Mouse (Mus musculus) hindbrain, postnatal 0 days (tissue): Measurements from ENCODE around the gene Atp8a1. TPM values are rescaled to one million over a fixed set of nuclear protein-coding genes. Genes with fewer than 3 reads are reported as not detected.

ENCODE experiments used
- ATAC-seq: fragments of 200-750 bp; cut with Nextera tagmentation; 2 replicates; pipeline ENCODE4 v1.8.0; 2017; ENCODE audit warnings: mild to moderate bottlenecking, moderate TSS enrichment, moderate library complexity
- DNase-seq: peaks from one replicate; pipeline ENCODE4 v3.0.0-alpha.2; 2015; ENCODE audit warnings: low spot score
- H3K27ac ChIP-seq: fragments of 300-500 bp; sonication (generic); 2 replicates; pipeline ENCODE4 v1.5.1; 2014; ENCODE audit warnings: mild to moderate bottlenecking
- H3K27me3 ChIP-seq: fragments of 300-500 bp; sonication (generic); 2 replicates; pipeline ENCODE4 v1.6.1; 2014; ENCODE audit warnings: low read length, mixed read lengths; ENCODE audit not compliant: insufficient read depth
- H3K36me3 ChIP-seq: fragments of 300-500 bp; sonication (generic); 2 replicates; pipeline ENCODE4 v1.6.1; 2014; ENCODE audit warnings: low read length, mixed read lengths; ENCODE audit not compliant: insufficient read depth
- H3K4me1 ChIP-seq: fragments of 300-500 bp; sonication (generic); 2 replicates; pipeline ENCODE4 v1.6.1; 2014; ENCODE audit warnings: antibody characterized with exemption, low read length, mixed read lengths; ENCODE audit not compliant: insufficient read depth
- H3K4me2 ChIP-seq: fragments of 300-500 bp; sonication (generic); 2 replicates; pipeline ENCODE4 v1.6.1; 2014; ENCODE audit warnings: low read depth, mild to moderate bottlenecking, low read length, moderate library complexity, mixed read lengths
- H3K4me3 ChIP-seq: fragments of 300-500 bp; sonication (generic); 2 replicates; pipeline ENCODE4 v1.5.1; 2014; ENCODE audit warnings: low read length
- H3K9ac ChIP-seq: fragments of 300-500 bp; sonication (generic); replicated peaks from 2 replicates; pipeline ENCODE4 v1.6.1; 2014; ENCODE audit warnings: mild to moderate bottlenecking, low read length, moderate library complexity, mixed read lengths
- H3K9me3 ChIP-seq: fragments of 300-500 bp; sonication (generic); 2 replicates; pipeline ENCODE4 v1.6.1; 2016; ENCODE audit warnings: low read length, mixed read lengths
- CTCF ChIP-seq: IDR thresholded peaks from 2 replicates; pipeline ENCODE4 v1.5.1; 2016; ENCODE audit warnings: antibody characterized with exemption, control low read depth, low read depth
- WGBS: fragments of 180-500 bp; shearing (Covaris S2); extraction: QIAGEN DNeasy Blood & Tissue Kit; methylation state at CpG from one replicate; pipeline ENCODE4 v1.1.7; 2014; 5-methylcytosine and 5-hydroxymethylcytosine counted together
- polyA plus RNA-seq: library from polyadenylated mRNA; unstranded; fragments of >200 nt; fragmentation: Nextera tagmentation; extraction: Ambion mirVana; gene quantifications from 2 replicates; pipeline ENCODE4 v1.2.1, GENCODE M21; 2015
- total RNA-seq: library from RNA; depleted of rRNA; stranded (reverse); fragments of >200 nt; gene quantifications from 2 replicates; pipeline ENCODE4 v1.2.3, GENCODE M21; 2014

The Atp8a1 gene
- total and polyA plus RNA-seq, 2 experiments from 2014 or later = 41.1 to 78.2 TPM

DNA sequence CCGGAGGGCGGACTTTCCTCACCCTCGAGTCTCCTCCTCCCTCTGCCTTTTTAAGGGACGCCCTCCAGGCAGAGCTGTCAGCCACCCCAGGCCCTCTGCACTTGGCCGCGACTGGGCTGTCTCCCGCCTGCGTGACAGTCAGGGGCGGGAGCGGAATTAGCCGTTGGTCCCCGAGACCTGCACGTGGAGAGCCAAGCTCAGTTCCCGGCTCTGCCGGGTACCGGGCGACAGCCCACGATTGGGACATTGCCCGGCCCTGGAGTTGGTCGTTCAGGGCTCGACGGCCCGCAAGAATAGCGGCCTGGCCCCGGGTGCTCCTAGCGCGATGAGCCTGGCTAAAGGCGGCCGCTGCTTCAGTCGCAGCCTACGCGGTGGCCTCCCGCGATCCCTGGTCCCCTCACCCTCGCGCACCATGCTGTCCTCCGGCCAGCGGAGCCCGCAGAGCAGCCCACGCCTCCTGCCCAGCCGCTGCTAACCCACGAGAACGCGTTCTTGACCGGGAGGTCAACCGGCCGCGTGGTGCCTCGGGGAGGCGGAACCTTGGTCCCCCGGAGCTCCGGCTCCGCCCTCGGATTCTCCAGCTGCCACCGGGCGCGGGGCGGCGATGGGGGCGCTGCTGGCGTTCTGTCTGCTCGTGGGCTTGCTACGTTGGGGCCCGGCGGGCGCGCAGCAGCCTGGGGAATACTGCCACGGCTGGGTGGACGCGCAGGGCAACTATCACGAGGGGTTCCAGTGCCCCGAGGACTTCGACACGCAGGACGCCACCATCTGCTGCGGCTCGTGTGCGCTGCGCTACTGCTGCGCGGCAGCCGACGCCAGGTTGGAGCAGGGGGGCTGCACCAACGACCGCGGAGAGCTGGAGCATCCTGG lies 239.2 kb downstream of the Atp8a1 start, which contains the start of gene Shisa3:
Gene Shisa3, plus strand, starts transcription at position 79 of the 870 bp plus-strand sequence.
- DNase-seq (peak; percentile 28), ATAC-seq (peak; percentile 58)
- Histone ChIP-seq H3K9ac (no peak within 1 kb of the TSS; the same call in 1 of the 2 replicates), H3K9me3 (no peaks in the 10 kb centered on the region), H3K36me3 (no peaks in the 10 kb centered on the region), H3K4me1 (0 out of 2 replicates have a peak, but pooled peaks cover 7% of the 10 kb centered on the region), H3K27ac (no peak within 1 kb of the TSS), H3K27me3 (peaks cover 48% of the 10 kb centered on the region), H3K4me3 (peak within 1 kb of the TSS; percentile 42), H3K4me2 (peak within 1 kb of the TSS; percentile 64)
- TF ChIP-seq CTCF = no peak
- WGBS = 2% methylated on average over 82 of the region's 86 CpGs

DNA sequence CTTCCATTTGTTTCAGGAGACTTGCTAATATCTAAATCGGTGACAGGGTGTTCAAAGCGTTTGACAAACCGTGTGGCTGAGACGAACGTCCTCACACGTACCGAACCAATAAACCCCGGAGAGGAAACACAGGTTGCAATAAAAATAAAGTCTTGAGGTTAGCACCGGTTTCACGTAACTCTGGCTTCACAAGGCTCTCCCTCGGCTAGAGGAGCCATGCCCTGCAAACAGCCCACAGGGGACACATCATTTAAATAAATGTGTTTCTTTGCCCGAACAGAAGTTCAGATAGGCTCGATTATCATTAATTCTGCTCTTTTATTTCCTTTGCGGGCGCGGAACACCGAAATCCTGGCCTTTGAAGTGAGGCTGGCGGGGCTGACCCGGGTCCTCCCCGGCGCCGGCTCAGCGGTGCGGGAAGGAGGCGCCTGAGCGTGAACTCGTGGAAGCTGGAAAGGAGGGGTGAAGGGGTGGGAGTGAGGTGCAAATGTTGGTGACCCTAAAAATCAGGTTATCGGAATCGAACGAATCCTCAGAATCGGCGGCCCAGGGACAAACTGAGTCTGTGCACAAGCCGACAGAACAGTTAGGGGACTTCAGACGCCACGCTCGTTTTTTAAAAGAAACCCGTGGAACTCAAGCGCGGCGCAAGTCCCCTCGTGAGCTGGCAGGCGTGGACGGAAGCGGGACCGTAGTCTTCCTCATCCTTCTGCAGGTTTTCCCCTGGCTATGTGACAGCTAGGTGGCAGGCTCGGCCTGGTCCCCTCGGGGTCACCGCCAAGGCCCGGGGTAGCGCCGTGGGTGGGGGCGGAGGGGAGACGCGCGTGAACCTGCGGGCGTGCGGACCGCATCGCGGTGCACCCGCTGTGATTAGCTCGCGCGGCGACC lies 240.1 kb downstream of the Atp8a1 start:
- DNase-seq = peak; percentile 13
- peak; percentile 16; the same call in 1 of the 2 replicates for ATAC-seq
- under 1% methylated on average over 65 of the region's 66 CpGs for WGBS
- peak overlapping the region; percentile 42 for H3K4me3 ChIP-seq
- peak overlapping the region; percentile 64 for H3K4me2 ChIP-seq
- peaks cover 55% of the 10 kb centered on the region for H3K27me3 ChIP-seq
- no peaks in the 10 kb centered on the region for H3K9me3 ChIP-seq
- no peak overlapping the region for H3K27ac ChIP-seq
- H3K4me1 ChIP-seq = 0 out of 2 replicates have a peak, but pooled peaks cover 7% of the 10 kb centered on the region
- H3K9ac ChIP-seq = no peak overlapping the region
- TF ChIP-seq CTCF = no peak
- H3K36me3 ChIP-seq = no peaks in the 10 kb centered on the region

GRCm38 (mm10) chr5:67605951-67606350 lies 241.3 kb downstream of the Atp8a1 start:
- no peak for TF ChIP-seq CTCF
- 0 out of 2 replicates have a peak, but pooled peaks cover 7% of the 10 kb centered on the region for H3K4me1 ChIP-seq
- H3K36me3 ChIP-seq = no peaks in the 10 kb centered on the region
- no peaks in the 10 kb centered on the region for H3K9me3 ChIP-seq
- 41% methylated on average over 5 of the region's 5 CpGs for WGBS
- ATAC-seq (no peak), DNase-seq (no peak)
- H3K27ac ChIP-seq = no peak overlapping the region
- H3K4me3 ChIP-seq = no peak overlapping the region
- H3K4me2 ChIP-seq = no peak overlapping the region
- H3K27me3 ChIP-seq = peaks cover 51% of the 10 kb centered on the region
- H3K9ac ChIP-seq = no peak overlapping the region

DNA sequence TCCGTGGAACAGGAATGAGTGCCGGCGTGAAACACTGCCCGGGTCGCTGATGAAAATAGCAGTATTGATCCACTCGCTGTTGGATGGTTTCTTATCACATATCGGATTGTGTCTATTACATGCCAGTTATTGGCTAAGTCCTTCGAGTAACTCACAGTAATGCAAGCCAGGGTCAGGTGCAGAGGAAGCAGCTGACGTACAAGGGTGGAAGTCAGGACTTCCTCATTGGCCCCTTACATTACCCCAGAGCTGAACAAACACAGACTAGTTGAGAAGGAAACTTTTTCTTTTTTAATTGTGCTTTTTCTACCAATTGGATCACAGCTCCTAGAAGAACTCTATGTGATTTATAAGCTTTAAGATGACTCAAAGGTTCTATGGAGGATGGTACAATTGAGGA lies 247.3 kb downstream of the Atp8a1 start:
- no peak for TF ChIP-seq CTCF
- H3K4me3 ChIP-seq = no peak overlapping the region
- 90% methylated on average over 9 of the region's 9 CpGs for WGBS
- no peaks in the 10 kb centered on the region for H3K36me3 ChIP-seq
- H3K27ac ChIP-seq = no peak overlapping the region
- no peak overlapping the region for H3K4me2 ChIP-seq
- no peak overlapping the region for H3K9ac ChIP-seq
- DNase-seq (no peak), ATAC-seq (no peak)
- H3K4me1 ChIP-seq = no peaks in the 10 kb centered on the region
- peaks cover 8% of the 10 kb centered on the region; the same call in 1 of the 2 replicates for H3K27me3 ChIP-seq
- no peaks in the 10 kb centered on the region for H3K9me3 ChIP-seq

DNA sequence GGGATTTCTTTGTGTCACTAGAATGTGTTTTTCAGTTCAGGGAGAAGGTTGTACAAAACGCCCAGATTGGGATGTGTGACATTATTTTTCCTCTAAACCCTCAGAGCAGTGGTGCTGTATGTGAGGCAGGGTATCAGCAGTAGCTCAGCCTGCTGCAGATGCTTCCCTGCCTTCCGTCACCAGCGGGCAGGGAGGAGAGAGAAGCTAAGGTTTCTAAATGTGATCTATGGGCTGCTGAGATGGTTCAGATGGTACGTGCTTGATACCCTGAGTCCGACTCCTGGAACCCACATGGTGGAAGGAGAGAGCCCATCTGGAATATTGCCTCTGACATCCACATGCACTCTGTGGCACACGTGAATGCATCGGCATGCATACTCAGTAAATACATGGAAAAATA lies 251.6 kb downstream of the Atp8a1 start:
- Histone ChIP-seq H3K4me2 (no peak overlapping the region), H3K27me3 (no peaks in the 10 kb centered on the region), H3K9ac (no peak overlapping the region), H3K4me3 (no peak overlapping the region), H3K27ac (no peak overlapping the region), H3K36me3 (no peaks in the 10 kb centered on the region), H3K4me1 (no peaks in the 10 kb centered on the region), H3K9me3 (no peaks in the 10 kb centered on the region)
- TF ChIP-seq CTCF = no peak
- ATAC-seq = no peak
- 68% methylated on average over 7 of the region's 7 CpGs for WGBS
- no peak for DNase-seq

DNA sequence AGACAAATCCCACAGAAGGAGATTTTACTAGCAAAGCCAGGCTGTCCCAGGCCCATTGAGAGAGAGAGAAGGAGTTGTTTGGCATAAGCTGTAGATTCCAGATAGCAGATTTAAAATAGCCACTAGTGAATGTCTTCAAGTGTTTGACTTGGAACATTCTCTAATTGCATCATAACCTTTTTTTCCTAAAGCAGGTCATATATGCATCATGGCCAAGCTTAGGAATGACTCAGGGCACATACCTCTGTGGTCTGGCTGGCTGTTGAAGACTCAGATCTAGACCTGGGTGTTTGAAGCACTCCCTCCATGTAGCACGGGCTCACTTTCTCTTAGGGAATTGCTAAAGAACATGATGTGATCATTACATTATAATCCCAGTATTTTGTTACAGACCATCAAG lies 252.2 kb downstream of the Atp8a1 start:
- H3K27me3 ChIP-seq = no peaks in the 10 kb centered on the region
- no peak for ATAC-seq
- no peaks in the 10 kb centered on the region for H3K4me1 ChIP-seq
- H3K36me3 ChIP-seq = no peaks in the 10 kb centered on the region
- no peaks in the 10 kb centered on the region for H3K9me3 ChIP-seq
- H3K4me3 ChIP-seq = no peak overlapping the region
- no peak overlapping the region for H3K9ac ChIP-seq
- no peak overlapping the region for H3K27ac ChIP-seq
- H3K4me2 ChIP-seq = no peak overlapping the region
- 84% methylated on average over 1 of the region's 1 CpGs for WGBS
- no peak for TF ChIP-seq CTCF
- DNase-seq = no peak
